Mouse (Mus musculus) midbrain, embryonic 12.5 days (tissue): ENCODE data around the gene Tet2. TPM values are rescaled to one million over a fixed set of nuclear protein-coding genes. Genes with fewer than 3 reads are reported as not detected.

Experiments used
- ATAC-seq: fragments of 200-750 bp; cut with Nextera tagmentation; 2 replicates; pipeline ENCODE4 v1.8.0; 2017; ENCODE audit warnings: low read depth, moderate TSS enrichment, moderate library complexity; ENCODE audit not compliant: low FRiP score
- H3K27ac ChIP-seq: fragments of 300-500 bp; sonication (generic); replicated peaks from 2 replicates; pipeline ENCODE4 v1.5.1; 2016; ENCODE audit warnings: mild to moderate bottlenecking
- H3K27me3 ChIP-seq: fragments of 300-500 bp; sonication (generic); 2 replicates; pipeline ENCODE4 v1.6.1; 2016; ENCODE audit warnings: mild to moderate bottlenecking
- H3K36me3 ChIP-seq: fragments of 300-500 bp; sonication (generic); 2 replicates; pipeline ENCODE4 v1.6.1; 2016
- H3K4me1 ChIP-seq: fragments of 300-500 bp; sonication (generic); 2 replicates; pipeline ENCODE4 v1.6.1; 2016
- H3K4me2 ChIP-seq: fragments of 300-500 bp; sonication (generic); replicated peaks from 2 replicates; pipeline ENCODE4 v1.6.1; 2016; ENCODE audit warnings: mild to moderate bottlenecking, moderate library complexity
- H3K4me3 ChIP-seq: fragments of 300-500 bp; sonication (generic); 2 replicates; pipeline ENCODE4 v1.5.1; 2016; ENCODE audit warnings: mild to moderate bottlenecking
- H3K9ac ChIP-seq: fragments of 300-500 bp; sonication (generic); replicated peaks from 2 replicates; pipeline ENCODE4 v1.6.1; 2016; ENCODE audit warnings: mild to moderate bottlenecking, moderate library complexity
- H3K9me3 ChIP-seq: fragments of 300-500 bp; sonication (generic); 2 replicates; pipeline ENCODE4 v1.6.1; 2016; ENCODE audit warnings: mild to moderate bottlenecking
- WGBS: fragments of 180-500 bp; shearing (Covaris S2); methylation state at CpG from one replicate; pipeline ENCODE4 v1.1.7; 2016; 5-methylcytosine and 5-hydroxymethylcytosine counted together
- polyA plus RNA-seq: library from polyadenylated mRNA; unstranded; fragments of >200 nt; fragmentation: Nextera tagmentation; extraction: Ambion mirVana; gene quantifications from 2 replicates; pipeline ENCODE4 v1.2.1, GENCODE M21; 2016

Tet2 gene
- polyA plus RNA-seq, 1 experiment from 2014 or later, result 26.3 TPM

GRCm38 (mm10) chr3:133468883-133469282, 76.1 kb downstream of the Tet2 start:
- WGBS, result 96% methylated on average over 7 of the region's 7 CpGs
- no peak overlapping the region for H3K27ac ChIP-seq
- ATAC-seq, result no peak
- no peaks in the 10 kb centered on the region for H3K27me3 ChIP-seq
- H3K9me3 ChIP-seq, result no peaks in the 10 kb centered on the region
- H3K4me1 ChIP-seq, result no peaks in the 10 kb centered on the region
- H3K4me2 ChIP-seq, result no peak overlapping the region
- H3K9ac ChIP-seq, result no peak overlapping the region
- H3K36me3 ChIP-seq, result peaks cover 69% of the 10 kb centered on the region
- H3K4me3 ChIP-seq, result no peak overlapping the region

- Histone ChIP-seq H3K4me2 (no peak overlapping the region), H3K4me1 (no peaks in the 10 kb centered on the region), H3K9me3 (no peaks in the 10 kb centered on the region), H3K27ac (no peak overlapping the region), H3K36me3 (peaks cover 50% of the 10 kb centered on the region), H3K9ac (no peak overlapping the region), H3K4me3 (no peak overlapping the region), H3K27me3 (no peaks in the 10 kb centered on the region)
- no peak for ATAC-seq
- WGBS, result 89% methylated on average over 3 of the region's 3 CpGs
These were observed 81.7 kb downstream of the Tet2 start for GRCm38 (mm10) chr3:133463233-133463632.

- Histone ChIP-seq H3K4me2 (no peak overlapping the region), H3K27ac (no peak overlapping the region), H3K4me1 (no peaks in the 10 kb centered on the region), H3K9me3 (no peaks in the 10 kb centered on the region), H3K9ac (no peak overlapping the region), H3K27me3 (no peaks in the 10 kb centered on the region), H3K36me3 (peaks cover 42% of the 10 kb centered on the region), H3K4me3 (no peak overlapping the region)
- WGBS, result 85% methylated on average over 6 of the region's 6 CpGs
- ATAC-seq, result no peak
These were observed 82.5 kb downstream of the Tet2 start for GRCm38 (mm10) chr3:133462485-133462884.

GRCm38 (mm10) chr3:133462059-133462458, 82.9 kb downstream of the Tet2 start:
- no peak overlapping the region for H3K4me2 ChIP-seq
- no peak overlapping the region for H3K9ac ChIP-seq
- no peaks in the 10 kb centered on the region for H3K9me3 ChIP-seq
- WGBS, result 79% methylated on average over 3 of the region's 3 CpGs
- no peaks in the 10 kb centered on the region for H3K27me3 ChIP-seq
- H3K4me3 ChIP-seq, result no peak overlapping the region
- peaks cover 38% of the 10 kb centered on the region for H3K36me3 ChIP-seq
- ATAC-seq, result no peak
- H3K27ac ChIP-seq, result no peak overlapping the region
- no peaks in the 10 kb centered on the region for H3K4me1 ChIP-seq

- 94% methylated on average over 1 of the region's 1 CpGs for WGBS
- Histone ChIP-seq H3K27me3 (no peaks in the 10 kb centered on the region), H3K4me2 (no peak overlapping the region), H3K4me3 (no peak overlapping the region), H3K9ac (no peak overlapping the region), H3K9me3 (no peaks in the 10 kb centered on the region), H3K36me3 (peaks cover 20% of the 10 kb centered on the region), H3K4me1 (no peaks in the 10 kb centered on the region), H3K27ac (no peak overlapping the region)
- peak; percentile 34 for ATAC-seq
These were observed 85.8 kb downstream of the Tet2 start for GRCm38 (mm10) chr3:133459174-133459573.

GRCm38 (mm10) chr3:133453896-133454295, 91.0 kb downstream of the Tet2 start:
- Histone ChIP-seq H3K4me3 (no peak overlapping the region), H3K36me3 (no peaks in the 10 kb centered on the region), H3K9ac (no peak overlapping the region), H3K27me3 (no peaks in the 10 kb centered on the region), H3K27ac (no peak overlapping the region), H3K4me1 (no peaks in the 10 kb centered on the region), H3K4me2 (no peak overlapping the region), H3K9me3 (no peaks in the 10 kb centered on the region)
- no peak for ATAC-seq
- WGBS, result 80% methylated on average over 8 of the region's 8 CpGs

- Histone ChIP-seq H3K9ac (no peak overlapping the region), H3K36me3 (no peaks in the 10 kb centered on the region), H3K27me3 (no peaks in the 10 kb centered on the region), H3K4me2 (no peak overlapping the region), H3K27ac (no peak overlapping the region), H3K4me1 (no peaks in the 10 kb centered on the region), H3K9me3 (no peaks in the 10 kb centered on the region), H3K4me3 (no peak overlapping the region)
- no peak for ATAC-seq
- 92% methylated on average over 6 of the region's 6 CpGs for WGBS
These were observed 108.0 kb downstream of the Tet2 start for GRCm38 (mm10) chr3:133436919-133437320.

- Histone ChIP-seq H3K4me2 (no peak overlapping the region), H3K36me3 (no peaks in the 10 kb centered on the region), H3K4me1 (no peaks in the 10 kb centered on the region), H3K4me3 (no peak overlapping the region), H3K9ac (no peak overlapping the region), H3K9me3 (no peaks in the 10 kb centered on the region), H3K27me3 (no peaks in the 10 kb centered on the region), H3K27ac (no peak overlapping the region)
- no peak for ATAC-seq
- WGBS, result 86% methylated on average over 4 of the region's 4 CpGs
These were observed 108.6 kb downstream of the Tet2 start for GRCm38 (mm10) chr3:133436279-133436860.

- Histone ChIP-seq H3K4me1 (no peaks in the 10 kb centered on the region), H3K27ac (no peak overlapping the region), H3K27me3 (no peaks in the 10 kb centered on the region), H3K4me3 (no peak overlapping the region), H3K9me3 (no peaks in the 10 kb centered on the region), H3K4me2 (no peak overlapping the region), H3K9ac (no peak overlapping the region), H3K36me3 (no peaks in the 10 kb centered on the region)
- WGBS, result 84% methylated on average over 1 of the region's 1 CpGs
- ATAC-seq, result no peak
These were observed 109.2 kb downstream of the Tet2 start for GRCm38 (mm10) chr3:133435774-133436148.

- 92% methylated on average over 6 of the region's 6 CpGs for WGBS
These were observed 109.7 kb downstream of the Tet2 start for GRCm38 (mm10) chr3:133435141-133435773.

GRCm38 (mm10) chr3:133429394-133430173, 115.4 kb downstream of the Tet2 start:
- Histone ChIP-seq H3K4me3 (no peak overlapping the region), H3K27ac (no peak overlapping the region), H3K9ac (no peak overlapping the region), H3K4me1 (no peaks in the 10 kb centered on the region), H3K4me2 (no peak overlapping the region), H3K27me3 (no peaks in the 10 kb centered on the region), H3K9me3 (no peaks in the 10 kb centered on the region), H3K36me3 (no peaks in the 10 kb centered on the region)
- 84% methylated on average over 4 of the region's 4 CpGs for WGBS
- ATAC-seq, result no peak

More at GRCm38 (mm10) chr3:133435141-133435773, 109.7 kb downstream of the Tet2 start:
- Histone ChIP-seq H3K4me2 (no peak overlapping the region), H3K4me3 (no peak overlapping the region), H3K27me3 (no peaks in the 10 kb centered on the region), H3K9me3 (no peaks in the 10 kb centered on the region), H3K9ac (no peak overlapping the region), H3K36me3 (no peaks in the 10 kb centered on the region), H3K27ac (no peak overlapping the region), H3K4me1 (no peaks in the 10 kb centered on the region)
- ATAC-seq, result no peak

GRCm38 (mm10) chr3:133428003-133428402, 116.9 kb downstream of the Tet2 start:
- 74% methylated on average over 4 of the region's 4 CpGs for WGBS
- no peak overlapping the region for H3K4me3 ChIP-seq
- no peak for ATAC-seq

More at GRCm38 (mm10) chr3:133428003-133428402, 116.9 kb downstream of the Tet2 start:
- Histone ChIP-seq H3K9ac (no peak overlapping the region), H3K27me3 (no peaks in the 10 kb centered on the region), H3K9me3 (no peaks in the 10 kb centered on the region), H3K36me3 (no peaks in the 10 kb centered on the region), H3K4me2 (no peak overlapping the region), H3K4me1 (no peaks in the 10 kb centered on the region), H3K27ac (no peak overlapping the region)
